Mouse (Mus musculus): ENCODE data around the gene Abhd12.

The Abhd12 gene

GRCm38 (mm10) chr2:150800616-150801015 lies 103.9 kb downstream of the Abhd12 start:
- no peak for DNase-seq

GRCm38 (mm10) chr2:150798084-150798483 lies 106.5 kb downstream of the Abhd12 start:
- no peak for DNase-seq

- DNase-seq: no peak
These were observed 111.2 kb downstream of the Abhd12 start for GRCm38 (mm10) chr2:150793320-150793719.

GRCm38 (mm10) chr2:150788768-150789550 lies 115.6 kb downstream of the Abhd12 start:
- no peak for DNase-seq

- DNase-seq: peak; percentile 14 to 28
These were observed 117.2 kb downstream of the Abhd12 start for GRCm38 (mm10) chr2:150787234-150787771.

GRCm38 (mm10) chr2:150786251-150787180 lies 118.0 kb downstream of the Abhd12 start, which contains the start of gene Pygb:
Gene Pygb (plus strand): TSS chr2:150786735.
- DNase-seq: peak; percentile 69 to 71

GRCm38 (mm10) chr2:150782801-150783200 lies 121.7 kb downstream of the Abhd12 start:
- DNase-seq: no peak
